Mouse (Mus musculus) liver, embryonic 15.5 days (tissue): ENCODE results near the gene Prrc2b. TPM values are rescaled to one million over a fixed set of nuclear protein-coding genes. Genes with fewer than 3 reads are reported as not detected.

Experiments
- ATAC-seq: fragments of 200-750 bp; cut with Nextera tagmentation; 2 replicates; pipeline ENCODE4 v1.8.0; 2017; ENCODE audit warnings: moderate number of reproducible peaks, mild to moderate bottlenecking, moderate library complexity; ENCODE audit not compliant: insufficient read depth
- H3K27ac ChIP-seq: fragments of 300-500 bp; sonication (generic); replicated peaks from 2 replicates; pipeline ENCODE4 v1.5.1; 2015; ENCODE audit warnings: mild to moderate bottlenecking, inconsistent platforms
- H3K27me3 ChIP-seq: fragments of 300-500 bp; sonication (generic); 2 replicates; pipeline ENCODE4 v1.6.1; 2015; ENCODE audit warnings: mild to moderate bottlenecking, inconsistent platforms
- H3K36me3 ChIP-seq: fragments of 300-500 bp; sonication (generic); replicated peaks from 2 replicates; pipeline ENCODE4 v1.6.1; 2015; ENCODE audit warnings: moderate library complexity, mild to moderate bottlenecking, inconsistent platforms
- H3K4me1 ChIP-seq: fragments of 300-500 bp; sonication (generic); replicated peaks from 2 replicates; pipeline ENCODE4 v1.6.1; 2015; ENCODE audit warnings: inconsistent platforms
- H3K4me2 ChIP-seq: fragments of 300-500 bp; sonication (generic); 2 replicates; pipeline ENCODE4 v1.6.1; 2015; ENCODE audit warnings: moderate library complexity, mild to moderate bottlenecking, inconsistent platforms
- H3K4me3 ChIP-seq: fragments of 300-500 bp; sonication (generic); replicated peaks from 2 replicates; pipeline ENCODE4 v1.5.1; 2015; ENCODE audit warnings: mild to moderate bottlenecking, inconsistent platforms
- H3K9ac ChIP-seq: fragments of 300-500 bp; sonication (generic); 2 replicates; pipeline ENCODE4 v1.6.1; 2015; ENCODE audit warnings: moderate library complexity, mild to moderate bottlenecking, inconsistent platforms
- H3K9me3 ChIP-seq: fragments of 300-500 bp; sonication (generic); replicated peaks from 2 replicates; pipeline ENCODE4 v1.6.1; 2016; ENCODE audit warnings: inconsistent platforms
- WGBS: fragments of 180-500 bp; shearing (Covaris S2); methylation state at CpG from one replicate; pipeline ENCODE4 v1.1.7; 2015; ENCODE audit warnings: mixed read lengths; ENCODE audit not compliant: insufficient replicate concordance; 5-methylcytosine and 5-hydroxymethylcytosine counted together
- polyA plus RNA-seq: library from polyadenylated mRNA; unstranded; fragments of >200 nt; fragmentation: Nextera tagmentation; extraction: Ambion mirVana; gene quantifications from 2 replicates; pipeline ENCODE4 v1.2.1, GENCODE M21; 2015

The Prrc2b gene
- polyA plus RNA-seq, 1 experiment from 2014 or later = 8.3 TPM

- Histone ChIP-seq H3K9me3 (no peaks in the 10 kb centered on the region; the same call in 1 of the 2 replicates), H3K36me3 (0 out of 2 replicates have a peak, but pooled peaks cover 4% of the 10 kb centered on the region), H3K27ac (peak overlapping the region; percentile 73), H3K9ac (peak overlapping the region; percentile 10), H3K27me3 (no peaks in the 10 kb centered on the region), H3K4me3 (no peak overlapping the region), H3K4me1 (peaks cover 53% of the 10 kb centered on the region), H3K4me2 (peak overlapping the region; percentile 48)
- WGBS = 39% methylated on average over 5 of the region's 5 CpGs
- ATAC-seq = no peak; the same call in 1 of the 2 replicates
These were observed 29.7 kb upstream of the Prrc2b start for GRCm38 (mm10) chr2:32121150-32121549.

- H3K9me3 ChIP-seq = no peaks in the 10 kb centered on the region; the same call in 1 of the 2 replicates
- ATAC-seq = no peak
- 73% methylated on average over 2 of the region's 2 CpGs for WGBS
- H3K27ac ChIP-seq = peak overlapping the region; percentile 49
- no peak overlapping the region for H3K4me2 ChIP-seq
- H3K4me1 ChIP-seq = peaks cover 53% of the 10 kb centered on the region
- H3K36me3 ChIP-seq = 0 out of 2 replicates have a peak, but pooled peaks cover 1% of the 10 kb centered on the region
- no peak overlapping the region for H3K4me3 ChIP-seq
- no peaks in the 10 kb centered on the region for H3K27me3 ChIP-seq
- no peak overlapping the region for H3K9ac ChIP-seq
These were observed 29.1 kb upstream of the Prrc2b start for GRCm38 (mm10) chr2:32121785-32122184.

- peaks cover 92% of the 10 kb centered on the region for H3K4me1 ChIP-seq
- peak overlapping the region; percentile 46 for H3K4me3 ChIP-seq
- H3K9ac ChIP-seq = peak overlapping the region; percentile 68
These were observed 23.0 kb upstream of the Prrc2b start for GRCm38 (mm10) chr2:32127653-32128535.

GRCm38 (mm10) chr2:32128536-32128841 is 22.4 kb upstream of the Prrc2b start:
- peak overlapping the region; percentile 100 for H3K27ac ChIP-seq
- peaks cover 93% of the 10 kb centered on the region for H3K4me1 ChIP-seq
- peak; percentile 72 for ATAC-seq
- H3K27me3 ChIP-seq = no peaks in the 10 kb centered on the region
- H3K36me3 ChIP-seq = no peaks in the 10 kb centered on the region
- peak overlapping the region; percentile 44 for H3K9ac ChIP-seq
- H3K9me3 ChIP-seq = no peaks in the 10 kb centered on the region
- H3K4me2 ChIP-seq = peak overlapping the region; percentile 84
- WGBS = 38% methylated on average over 5 of the region's 5 CpGs
- H3K4me3 ChIP-seq = peak overlapping the region; percentile 25; the same call in 1 of the 2 replicates

More at GRCm38 (mm10) chr2:32127653-32128535, 23.0 kb upstream of the Prrc2b start:
- no peaks in the 10 kb centered on the region for H3K9me3 ChIP-seq
- H3K27ac ChIP-seq = peak overlapping the region; percentile 100
- no peaks in the 10 kb centered on the region for H3K27me3 ChIP-seq
- 6% methylated on average over 16 of the region's 16 CpGs for WGBS
- peak overlapping the region; percentile 84 for H3K4me2 ChIP-seq
- ATAC-seq = peak; percentile 96
- no peaks in the 10 kb centered on the region for H3K36me3 ChIP-seq

GRCm38 (mm10) chr2:32129383-32130074 is 21.4 kb upstream of the Prrc2b start:
- Histone ChIP-seq H3K9ac (peak overlapping the region; percentile 41), H3K27ac (peak overlapping the region; percentile 100), H3K4me3 (no peak overlapping the region), H3K36me3 (no peaks in the 10 kb centered on the region), H3K4me2 (no peak overlapping the region), H3K9me3 (no peaks in the 10 kb centered on the region), H3K27me3 (no peaks in the 10 kb centered on the region), H3K4me1 (peaks cover 93% of the 10 kb centered on the region)
- WGBS = 60% methylated on average over 11 of the region's 11 CpGs
- no peak for ATAC-seq

- H3K36me3 ChIP-seq = no peaks in the 10 kb centered on the region
These were observed 20.4 kb upstream of the Prrc2b start for GRCm38 (mm10) chr2:32130435-32130834.

GRCm38 (mm10) chr2:32131205-32131834 is 19.6 kb upstream of the Prrc2b start:
- no peaks in the 10 kb centered on the region for H3K9me3 ChIP-seq
- no peaks in the 10 kb centered on the region for H3K27me3 ChIP-seq
- no peaks in the 10 kb centered on the region for H3K36me3 ChIP-seq
- H3K27ac ChIP-seq = peak overlapping the region; percentile 100
- no peak for ATAC-seq
- peaks cover 78% of the 10 kb centered on the region for H3K4me1 ChIP-seq
- H3K9ac ChIP-seq = peak overlapping the region; percentile 48
- peak overlapping the region; percentile 42 for H3K4me2 ChIP-seq
- WGBS = 35% methylated on average over 9 of the region's 9 CpGs
- H3K4me3 ChIP-seq = no peak overlapping the region

More at GRCm38 (mm10) chr2:32130435-32130834, 20.4 kb upstream of the Prrc2b start:
- Histone ChIP-seq H3K4me2 (peak overlapping the region; percentile 42), H3K9ac (peak overlapping the region; percentile 48), H3K9me3 (no peaks in the 10 kb centered on the region), H3K4me3 (no peak overlapping the region), H3K27me3 (no peaks in the 10 kb centered on the region), H3K27ac (peak overlapping the region; percentile 100), H3K4me1 (peaks cover 85% of the 10 kb centered on the region)
- ATAC-seq = no peak
- WGBS = 30% methylated on average over 6 of the region's 6 CpGs

- H3K4me2 ChIP-seq = peak overlapping the region; percentile 48
- WGBS = 47% methylated on average over 6 of the region's 6 CpGs
- no peaks in the 10 kb centered on the region for H3K27me3 ChIP-seq
- no peaks in the 10 kb centered on the region for H3K9me3 ChIP-seq
- H3K9ac ChIP-seq = peak overlapping the region; percentile 48
- H3K27ac ChIP-seq = peak overlapping the region; percentile 100
- no peaks in the 10 kb centered on the region for H3K36me3 ChIP-seq
- H3K4me3 ChIP-seq = peak overlapping the region; percentile 14; the same call in 1 of the 2 replicates
- ATAC-seq = no peak
- peaks cover 76% of the 10 kb centered on the region for H3K4me1 ChIP-seq
These were observed 18.9 kb upstream of the Prrc2b start for GRCm38 (mm10) chr2:32131866-32132566.

GRCm38 (mm10) chr2:32132567-32132992 is 18.3 kb upstream of the Prrc2b start:
- 8% methylated on average over 12 of the region's 12 CpGs for WGBS
- Histone ChIP-seq H3K27me3 (no peaks in the 10 kb centered on the region), H3K36me3 (no peaks in the 10 kb centered on the region), H3K27ac (peak overlapping the region; percentile 100), H3K4me1 (peaks cover 75% of the 10 kb centered on the region), H3K9ac (peak overlapping the region; percentile 48), H3K9me3 (no peaks in the 10 kb centered on the region), H3K4me2 (peak overlapping the region; percentile 48), H3K4me3 (peak overlapping the region; percentile 14; the same call in 1 of the 2 replicates)
- peak; percentile 3; the same call in 1 of the 2 replicates for ATAC-seq

GRCm38 (mm10) chr2:32134039-32134438 is 16.8 kb upstream of the Prrc2b start:
- 2% methylated on average over 2 of the region's 2 CpGs for WGBS
- Histone ChIP-seq H3K9ac (no peak overlapping the region), H3K27me3 (no peaks in the 10 kb centered on the region), H3K9me3 (no peaks in the 10 kb centered on the region), H3K4me1 (peaks cover 70% of the 10 kb centered on the region), H3K4me3 (no peak overlapping the region), H3K27ac (peak overlapping the region; percentile 100), H3K4me2 (no peak overlapping the region), H3K36me3 (no peaks in the 10 kb centered on the region)
- ATAC-seq = no peak
